Mouse (Mus musculus): ENCODE results near the gene Myh2. TPM values are rescaled to one million over a fixed set of nuclear protein-coding genes. Genes with fewer than 3 reads are reported as not detected.

Gene Myh2
- polyA plus RNA-seq, 1 experiment from 2014 or later, result not detected

DNA sequence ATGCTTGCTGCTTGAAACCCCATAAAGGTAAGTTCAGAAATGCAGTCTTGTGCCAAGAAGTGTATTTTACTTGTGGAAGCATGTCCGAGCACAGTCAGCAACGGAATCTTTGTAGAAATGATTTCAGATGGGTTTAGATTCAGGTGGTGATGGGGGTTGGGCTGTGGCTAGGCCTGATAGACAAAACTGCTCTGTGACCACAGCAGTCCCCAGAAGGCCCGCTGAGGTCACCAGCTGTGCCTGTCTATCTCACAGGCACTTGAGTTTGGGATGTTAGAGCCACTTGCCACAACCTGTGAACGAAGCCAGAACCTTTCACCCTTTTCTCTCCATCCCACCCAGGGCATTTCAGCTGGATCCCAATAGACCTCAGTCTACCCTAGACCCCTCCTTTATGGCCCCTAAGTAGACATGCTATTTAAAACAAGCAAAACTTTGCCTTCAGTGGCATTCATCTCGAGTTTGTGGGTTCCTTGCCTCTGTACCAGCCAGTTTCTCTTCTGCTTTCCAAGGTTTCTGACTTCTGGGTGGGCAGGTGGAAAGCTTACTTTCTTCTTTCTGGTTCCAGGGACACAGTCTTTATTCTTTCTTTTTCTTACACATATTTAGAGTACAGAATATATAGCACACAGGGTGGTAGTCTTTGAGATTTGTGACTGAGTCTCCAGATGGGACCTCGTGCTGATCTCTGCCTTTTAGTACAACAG, 26.1 kb upstream of the Myh2 start:
- Histone ChIP-seq H3K4me2 (replicated peaks) (no peak overlapping the region), H3K36me3 (no peaks in the 10 kb centered on the region), H3K4me1 (replicated peaks) (no peaks in the 10 kb centered on the region), H3K27ac (no peak overlapping the region), H3K9ac (replicated peaks) (no peak overlapping the region), H3K4me3 (replicated peaks) (no peak overlapping the region), H3K9me3 (no peaks in the 10 kb centered on the region), H3K27me3 (no peaks in the 10 kb centered on the region)
- no peak for ATAC-seq
- WGBS, result 74% methylated on average over 6 of the region's 6 CpGs

DNA sequence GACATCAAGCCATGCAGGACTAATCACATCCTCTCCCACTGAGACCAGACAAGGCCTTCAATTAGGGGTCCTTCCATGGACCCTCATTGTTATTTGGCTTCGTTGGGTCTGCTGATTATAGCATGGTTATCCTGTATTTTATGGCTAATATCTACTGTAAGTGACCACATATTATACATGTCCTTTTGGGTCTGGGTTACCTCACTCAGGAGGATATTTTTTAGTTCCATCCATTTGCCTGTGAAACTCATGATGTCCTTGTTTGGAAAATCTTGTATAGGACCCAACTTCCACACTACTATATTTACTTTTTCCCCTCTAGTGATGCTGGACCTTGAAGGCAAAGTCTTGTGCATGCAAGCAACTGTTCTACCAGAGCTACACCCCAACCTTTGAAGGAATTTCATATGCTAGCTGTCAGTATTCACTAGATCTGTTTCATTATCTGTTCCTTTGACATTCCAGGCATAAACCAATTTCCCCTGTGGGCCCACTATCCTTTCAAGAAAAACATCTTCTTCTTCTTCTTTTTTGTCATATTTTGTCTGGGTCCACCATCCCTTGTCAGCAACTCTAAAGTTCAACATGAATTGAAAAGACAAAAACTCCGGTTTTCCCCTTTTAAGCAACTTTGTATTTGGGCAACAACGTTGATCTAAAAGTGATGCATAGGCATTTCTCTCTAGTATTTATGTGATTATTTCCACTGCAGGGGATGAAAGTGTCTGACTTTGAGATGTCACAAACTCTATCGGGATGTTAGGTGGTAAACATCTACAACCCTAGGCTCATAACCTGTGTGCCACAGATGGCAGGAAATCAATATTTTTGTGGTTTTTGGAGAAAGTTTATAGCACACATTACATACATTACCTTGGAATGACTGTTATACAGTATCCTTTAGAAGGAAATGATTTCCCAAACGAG, 25.1 kb upstream of the Myh2 start:
- Histone ChIP-seq H3K36me3 (no peaks in the 10 kb centered on the region), H3K4me2 (replicated peaks) (no peak overlapping the region), H3K27ac (no peak overlapping the region), H3K9me3 (no peaks in the 10 kb centered on the region), H3K9ac (replicated peaks) (no peak overlapping the region), H3K4me3 (replicated peaks) (no peak overlapping the region), H3K4me1 (replicated peaks) (no peaks in the 10 kb centered on the region), H3K27me3 (no peaks in the 10 kb centered on the region)
- ATAC-seq, result no peak
- WGBS, result 83% methylated on average over 5 of the region's 5 CpGs

DNA sequence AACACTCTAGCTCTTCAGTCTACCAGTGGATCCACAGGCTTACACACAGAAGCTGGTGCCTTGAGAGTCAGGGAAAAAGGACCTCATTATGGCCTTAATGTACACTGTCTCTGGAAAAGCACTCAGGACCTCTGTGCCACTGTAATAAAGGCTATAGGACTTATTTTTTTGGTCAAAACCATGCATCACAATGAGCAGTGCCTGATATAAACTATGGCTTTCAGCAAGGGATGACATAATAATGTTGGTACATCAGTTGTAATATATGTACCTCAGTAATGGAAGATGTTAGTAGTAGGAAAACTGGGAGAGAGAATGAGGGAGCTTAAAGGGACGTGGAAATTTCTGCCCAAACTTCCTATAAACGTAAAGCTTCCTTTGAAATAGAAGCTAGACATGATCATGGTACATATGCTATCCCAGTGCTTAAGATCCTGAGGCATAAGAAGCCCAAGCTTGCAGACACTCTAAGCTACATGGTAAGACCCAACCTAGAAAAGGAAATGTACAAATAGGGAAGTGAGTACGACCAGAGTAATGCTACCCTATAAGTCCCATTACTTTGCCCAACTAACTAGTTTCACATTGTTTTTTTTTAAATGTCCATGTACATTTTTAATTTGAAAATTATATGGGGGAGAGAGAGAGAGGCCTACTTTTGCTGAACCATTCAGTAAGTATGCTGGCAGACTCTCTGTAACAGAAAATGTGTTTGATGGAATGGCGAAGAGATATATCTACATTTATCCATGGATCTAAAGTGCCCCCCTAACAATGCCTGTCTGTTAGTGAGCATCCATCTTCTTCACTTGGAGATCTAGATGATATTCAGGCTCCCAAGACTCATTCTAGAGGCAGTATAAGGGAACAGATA, 24.2 kb upstream of the Myh2 start:
- Histone ChIP-seq H3K9me3 (no peaks in the 10 kb centered on the region), H3K27me3 (no peaks in the 10 kb centered on the region), H3K4me3 (replicated peaks) (no peak overlapping the region), H3K27ac (no peak overlapping the region), H3K4me2 (replicated peaks) (no peak overlapping the region), H3K4me1 (replicated peaks) (no peaks in the 10 kb centered on the region), H3K9ac (replicated peaks) (no peak overlapping the region), H3K36me3 (no peaks in the 10 kb centered on the region)
- ATAC-seq, result no peak
- 90% methylated on average over 4 of the region's 4 CpGs for WGBS

DNA sequence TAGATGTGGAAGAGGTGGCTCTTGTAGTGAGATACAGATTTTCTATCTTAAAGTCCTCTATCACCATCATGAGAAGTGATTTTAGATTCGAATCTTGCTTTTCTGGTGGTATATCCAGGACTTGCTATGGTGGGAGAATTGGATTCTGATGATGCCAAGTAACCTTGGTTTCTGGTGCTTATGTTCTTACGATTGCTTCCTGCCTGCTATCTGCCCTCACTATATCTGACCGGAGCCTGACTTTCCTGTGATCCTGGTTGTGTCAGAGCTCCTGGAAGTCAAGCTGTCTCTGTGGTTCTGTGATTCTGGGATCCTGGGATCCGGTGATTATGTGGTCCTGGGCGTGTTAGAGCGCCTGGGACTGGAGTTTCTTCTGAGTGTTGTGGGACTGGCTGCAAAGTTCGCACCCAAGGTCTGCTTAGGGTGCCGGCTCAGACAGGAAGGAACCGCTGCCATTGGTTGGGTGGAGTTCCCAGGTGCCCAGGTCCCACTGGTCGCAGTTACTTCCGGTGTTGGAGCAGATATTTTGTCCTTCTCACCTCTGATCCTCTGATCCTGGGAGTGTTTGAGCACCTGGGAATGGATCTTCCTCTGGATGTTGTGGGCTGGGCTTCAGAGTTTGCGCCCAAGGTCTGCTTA, 23.4 kb upstream of the Myh2 start:
- Histone ChIP-seq H3K4me3 (replicated peaks) (no peak overlapping the region), H3K9ac (replicated peaks) (no peak overlapping the region), H3K4me2 (replicated peaks) (no peak overlapping the region), H3K4me1 (replicated peaks) (no peaks in the 10 kb centered on the region), H3K36me3 (no peaks in the 10 kb centered on the region), H3K9me3 (no peaks in the 10 kb centered on the region), H3K27me3 (no peaks in the 10 kb centered on the region), H3K27ac (no peak overlapping the region)
- 93% methylated on average over 12 of the region's 12 CpGs for WGBS
- ATAC-seq, result no peak

DNA sequence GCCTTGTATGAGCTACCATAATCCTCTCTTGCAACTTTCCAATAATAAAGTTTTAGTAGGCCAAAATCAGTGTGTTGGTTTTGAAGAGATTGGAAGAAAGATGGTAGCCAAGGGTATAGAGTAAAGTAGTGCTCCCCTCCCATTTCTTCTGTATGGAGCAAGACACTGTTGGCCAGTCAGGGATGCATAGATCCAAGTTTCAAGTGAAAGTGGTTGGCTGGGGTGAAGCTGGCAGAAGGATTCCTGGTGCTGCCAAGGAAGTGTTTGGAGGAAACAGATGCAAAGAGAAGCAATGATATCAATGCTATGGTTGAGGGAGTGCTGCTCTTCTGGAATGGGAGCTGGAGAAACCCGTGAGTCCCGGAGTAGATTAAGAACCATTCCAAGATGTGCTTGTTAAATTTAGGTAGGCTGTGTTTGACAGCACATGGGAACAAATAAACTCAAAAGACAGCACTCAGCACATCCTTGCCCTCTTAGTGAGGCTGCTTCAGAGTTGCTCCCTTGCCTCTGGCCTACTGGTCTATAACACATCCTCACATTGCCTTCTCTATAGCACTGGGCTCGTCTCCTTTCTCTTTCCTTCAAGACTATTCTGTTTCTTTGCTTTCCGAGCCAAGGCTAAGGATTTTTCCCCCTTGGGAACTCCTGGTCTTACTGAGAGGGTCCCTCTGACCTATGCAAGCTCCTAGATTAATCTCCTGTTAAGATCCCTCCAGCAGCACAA, 22.4 kb upstream of the Myh2 start:
- no peaks in the 10 kb centered on the region for H3K9me3 ChIP-seq
- H3K4me1 ChIP-seq (replicated peaks), result peaks cover 4% of the 10 kb centered on the region
- H3K9ac ChIP-seq (replicated peaks), result no peak overlapping the region
- no peak overlapping the region for H3K4me3 ChIP-seq (replicated peaks)
- no peaks in the 10 kb centered on the region for H3K36me3 ChIP-seq
- no peak for ATAC-seq
- H3K27me3 ChIP-seq, result no peaks in the 10 kb centered on the region
- H3K27ac ChIP-seq, result no peak overlapping the region
- WGBS, result 72% methylated on average over 4 of the region's 4 CpGs
- no peak overlapping the region for H3K4me2 ChIP-seq (replicated peaks)

DNA sequence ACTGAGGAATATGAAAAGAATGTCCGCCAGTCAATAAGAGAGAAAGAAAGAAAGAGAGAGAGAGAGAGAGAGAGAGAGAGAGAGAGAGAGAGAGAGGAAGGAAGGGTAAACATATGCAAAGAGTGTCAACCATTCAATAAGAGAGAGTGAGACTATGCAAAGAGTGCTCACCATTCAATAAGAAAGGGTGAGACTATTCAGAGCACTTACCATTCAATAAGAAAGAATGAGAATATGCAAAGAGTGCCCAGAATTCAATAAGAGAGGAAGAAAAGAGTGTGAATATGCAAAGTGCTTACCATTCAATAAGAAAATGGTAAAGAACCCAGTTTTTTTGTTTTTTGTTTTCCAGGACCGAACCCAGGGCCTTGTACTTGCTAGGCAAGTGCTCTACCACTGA, 20.6 kb upstream of the Myh2 start:
- no peaks in the 10 kb centered on the region for H3K36me3 ChIP-seq
- 85% methylated on average over 2 of the region's 2 CpGs for whole genome bisulfite sequencing
- ATAC-seq, result no peak
- no peak overlapping the region for H3K4me2 ChIP-seq (replicated peaks)
- no peaks in the 10 kb centered on the region for H3K27me3 ChIP-seq
- H3K27ac ChIP-seq, result no peak overlapping the region
- H3K4me3 ChIP-seq (replicated peaks), result no peak overlapping the region
- peaks cover 4% of the 10 kb centered on the region for H3K4me1 ChIP-seq (replicated peaks)
- H3K9me3 ChIP-seq, result no peaks in the 10 kb centered on the region
- H3K9ac ChIP-seq (replicated peaks), result no peak overlapping the region

DNA sequence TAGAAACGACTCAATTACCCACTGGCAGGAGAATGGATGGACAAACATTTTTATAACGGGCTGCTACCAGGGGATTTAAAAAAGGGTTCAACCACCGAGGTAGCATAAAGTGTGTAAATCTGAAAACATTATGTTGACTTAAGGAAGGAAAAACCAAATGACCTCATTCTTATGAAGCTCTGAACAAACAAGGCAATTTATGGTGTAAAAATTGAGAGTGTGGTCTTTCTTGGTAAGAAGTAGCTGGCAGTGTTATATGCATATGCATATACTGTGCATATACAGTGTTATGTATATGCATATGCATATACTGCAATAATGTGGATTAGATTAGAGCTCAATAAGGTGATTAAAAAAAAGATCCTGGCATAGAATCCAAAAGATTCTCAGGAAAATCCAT, 19.7 kb upstream of the Myh2 start:
- Histone ChIP-seq H3K4me2 (replicated peaks) (no peak overlapping the region), H3K27ac (no peak overlapping the region), H3K4me1 (replicated peaks) (peaks cover 4% of the 10 kb centered on the region), H3K36me3 (no peaks in the 10 kb centered on the region), H3K27me3 (no peaks in the 10 kb centered on the region), H3K9me3 (no peaks in the 10 kb centered on the region), H3K4me3 (replicated peaks) (no peak overlapping the region), H3K9ac (replicated peaks) (no peak overlapping the region)
- no peak for ATAC-seq
- 76% methylated on average over 3 of the region's 3 CpGs for WGBS

DNA sequence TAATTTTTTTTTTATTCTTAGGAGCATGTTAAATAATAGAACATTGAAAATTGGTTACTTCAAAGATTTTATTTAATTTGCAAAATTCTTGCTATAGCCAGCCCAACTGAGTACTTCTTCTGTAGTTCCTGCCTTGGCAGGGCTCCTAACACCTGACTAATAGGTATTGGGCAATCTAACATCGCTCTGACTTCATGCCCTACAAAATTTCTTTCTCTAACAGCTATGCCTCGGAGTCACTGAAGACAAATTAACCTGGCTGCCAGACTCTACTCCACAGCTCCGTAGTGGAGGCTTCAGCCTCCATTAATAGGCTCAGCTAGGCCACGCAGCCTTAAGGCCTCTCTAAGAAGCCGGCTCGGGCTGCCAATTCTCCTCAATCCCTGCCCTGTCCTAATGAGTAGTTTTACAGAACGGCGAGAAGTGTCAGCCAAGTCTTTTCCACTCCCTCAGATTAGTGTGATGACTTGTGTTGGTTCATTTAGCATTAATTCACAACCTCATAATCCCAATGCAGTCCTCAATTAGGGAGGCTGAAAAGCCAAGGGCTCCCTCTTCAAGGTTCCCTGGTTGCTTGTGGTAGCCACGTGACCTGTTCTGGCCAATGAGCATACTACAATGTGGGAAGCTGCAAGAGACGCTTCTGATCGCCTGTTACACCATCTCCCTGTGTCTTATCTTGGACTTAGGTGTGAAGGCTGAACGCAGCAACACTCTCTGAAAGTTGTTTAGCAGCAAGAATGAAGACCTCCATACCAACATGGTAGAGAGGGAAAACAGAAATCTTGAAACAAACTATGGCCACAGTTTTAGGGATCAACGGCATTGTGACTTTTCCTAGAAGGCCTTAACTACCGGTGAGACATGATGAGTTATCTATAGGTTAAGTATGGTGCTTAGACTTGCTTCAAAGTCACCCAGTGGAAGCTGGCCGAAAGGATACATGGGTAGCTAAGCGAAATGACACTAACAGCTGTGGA, 18.9 kb upstream of the Myh2 start:
- H3K9ac ChIP-seq (replicated peaks), result no peak overlapping the region
- no peak overlapping the region for H3K4me2 ChIP-seq (replicated peaks)
- WGBS, result 81% methylated on average over 16 of the region's 16 CpGs
- no peaks in the 10 kb centered on the region for H3K36me3 ChIP-seq
- H3K4me1 ChIP-seq (replicated peaks), result peaks cover 4% of the 10 kb centered on the region
- H3K27ac ChIP-seq, result no peak overlapping the region
- H3K9me3 ChIP-seq, result no peaks in the 10 kb centered on the region
- ATAC-seq, result no peak
- no peak overlapping the region for H3K4me3 ChIP-seq (replicated peaks)
- H3K27me3 ChIP-seq, result no peaks in the 10 kb centered on the region

DNA sequence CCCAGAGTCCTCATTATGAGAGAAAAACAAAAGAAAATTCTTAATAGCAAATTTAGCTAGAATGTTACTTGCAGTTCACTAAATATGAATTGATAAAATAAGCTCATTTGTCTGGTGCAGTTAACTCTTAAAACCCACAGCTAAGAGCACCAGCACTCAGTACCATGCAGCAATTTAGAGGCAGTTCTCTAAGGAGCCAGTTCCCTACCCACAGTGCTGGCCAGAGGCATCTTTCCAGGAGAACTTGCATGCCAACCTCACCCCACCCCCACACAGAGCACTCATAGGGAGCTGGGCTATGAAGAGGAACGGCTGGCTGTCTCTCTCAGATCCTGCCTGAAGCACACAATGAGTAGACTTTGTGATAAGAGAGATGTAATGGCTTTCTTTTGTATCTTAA, 17.7 kb upstream of the Myh2 start:
- H3K9me3 ChIP-seq, result no peaks in the 10 kb centered on the region
- H3K4me1 ChIP-seq (replicated peaks), result peaks cover 4% of the 10 kb centered on the region
- no peaks in the 10 kb centered on the region for H3K27me3 ChIP-seq
- H3K9ac ChIP-seq (replicated peaks), result no peak overlapping the region
- WGBS, result 3% methylated on average over 1 of the region's 1 CpGs
- H3K4me2 ChIP-seq (replicated peaks), result no peak overlapping the region
- H3K4me3 ChIP-seq (replicated peaks), result no peak overlapping the region
- no peak for ATAC-seq
- H3K27ac ChIP-seq, result no peak overlapping the region
- no peaks in the 10 kb centered on the region for H3K36me3 ChIP-seq

DNA sequence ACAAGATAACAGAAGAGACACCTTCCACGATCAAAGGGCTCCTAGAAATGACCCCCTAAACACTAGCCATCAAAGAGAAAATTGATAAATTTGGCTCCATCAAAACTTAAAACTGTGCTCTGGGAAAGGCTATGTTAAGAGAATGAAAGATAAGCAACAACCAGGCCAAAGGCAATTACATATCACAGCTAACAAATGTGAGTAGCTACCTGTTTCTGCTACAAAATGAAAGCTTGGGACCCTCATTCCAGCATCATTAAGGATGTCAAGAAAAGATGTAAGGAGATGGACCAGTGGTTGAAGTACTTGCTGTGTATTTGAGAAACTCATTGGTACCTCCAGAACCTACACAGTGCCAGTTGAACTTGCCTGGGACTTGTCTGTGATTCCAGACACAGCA, 17.0 kb upstream of the Myh2 start:
- 67% methylated on average over 1 of the region's 1 CpGs for WGBS
- Histone ChIP-seq H3K4me1 (replicated peaks) (peaks cover 4% of the 10 kb centered on the region), H3K4me3 (replicated peaks) (no peak overlapping the region), H3K36me3 (no peaks in the 10 kb centered on the region), H3K27ac (no peak overlapping the region), H3K9ac (replicated peaks) (no peak overlapping the region), H3K27me3 (no peaks in the 10 kb centered on the region), H3K9me3 (no peaks in the 10 kb centered on the region), H3K4me2 (replicated peaks) (no peak overlapping the region)
- ATAC-seq, result no peak

Data from midbrain, embryonic 13.5 days (tissue).